Mouse (Mus musculus): Measurements from ENCODE around the gene Luc7l2.

GRCm38 (mm10) chr6:38535366-38535690, 15.8 kb upstream of the Luc7l2 start:
- no peak for TF ChIP-seq CTCF (IDR thresholded peaks at IDR 0.05; ENCODE audit: extremely low read depth, insufficient read depth, low read length)
- TF ChIP-seq POLR2A (IDR thresholded peaks at IDR 0.05; ENCODE audit: extremely low read depth, insufficient read depth, low read length), result no peak
